Mouse (Mus musculus): Measurements from ENCODE around the gene Cyb561a3. TPM values are rescaled to one million over a fixed set of nuclear protein-coding genes. Genes with fewer than 3 reads are reported as not detected.
A peak's percentile ranks its signal among the peaks of the same experiment; 100 is the strongest.
"Not testable (repeated sequence)": the region's sequence is repeated elsewhere in the genome, so short reads cannot be mapped to it uniquely, and the experiment has no call there.

Cyb561a3 gene
- total RNA-seq (2015; ENCODE audit: low replicate concordance) (10.2 and 13.8 TPM in 2 replicates), total RNA-seq (2017; ENCODE audit: low replicate concordance) (6.7 and 7.7 TPM in 2 replicates)

- peak; percentile 93 for ATAC-seq (replicated peaks; ENCODE audit: low FRiP score, poor library complexity, severe bottlenecking)
These were observed at the start of gene Cyb561a3, which contains the start of gene Tmem138 for GRCm38 (mm10) chr19:10576690-10577561. Cyb561a3 (plus strand) TSS chr19:10577172. Tmem138 (minus strand) TSS chr19:10577362.

GRCm38 (mm10) chr19:10530082-10530481 is 46.9 kb upstream of the Cyb561a3 start:
- ATAC-seq (replicated peaks; ENCODE audit: low FRiP score, poor library complexity, severe bottlenecking) = no peak

- peak; percentile 67; the same call in 1 of the 2 replicates for ATAC-seq (replicated peaks; ENCODE audit: low FRiP score, poor library complexity, severe bottlenecking)
These were observed 37.5 kb upstream of the Cyb561a3 start for GRCm38 (mm10) chr19:10539454-10539853.

GRCm38 (mm10) chr19:10555624-10556510 is 21.1 kb upstream of the Cyb561a3 start, which contains the start of gene Tmem216:
Tmem216 (minus strand) TSS chr19:10556238.
- ATAC-seq (replicated peaks; ENCODE audit: low FRiP score, poor library complexity, severe bottlenecking) = peak; percentile 99

- no peak for ATAC-seq (replicated peaks; ENCODE audit: low FRiP score, poor library complexity, severe bottlenecking)
These were observed 20.0 kb upstream of the Cyb561a3 start for GRCm38 (mm10) chr19:10557001-10557400.

- no peak for ATAC-seq (replicated peaks; ENCODE audit: low FRiP score, poor library complexity, severe bottlenecking)
These were observed 19.5 kb upstream of the Cyb561a3 start for GRCm38 (mm10) chr19:10557430-10557829.

GRCm38 (mm10) chr19:10557837-10558375 is 19.1 kb upstream of the Cyb561a3 start:
- ATAC-seq (replicated peaks; ENCODE audit: low FRiP score, poor library complexity, severe bottlenecking) = not testable (repeated sequence)

- ATAC-seq (replicated peaks; ENCODE audit: low FRiP score, poor library complexity, severe bottlenecking) = no peak
These were observed 16.9 kb upstream of the Cyb561a3 start for GRCm38 (mm10) chr19:10560108-10560507.

- no peak for ATAC-seq (replicated peaks; ENCODE audit: low FRiP score, poor library complexity, severe bottlenecking)
These were observed 15.2 kb upstream of the Cyb561a3 start for GRCm38 (mm10) chr19:10561558-10562314.

GRCm38 (mm10) chr19:10562351-10562750 is 14.6 kb upstream of the Cyb561a3 start:
- no peak for ATAC-seq (replicated peaks; ENCODE audit: low FRiP score, poor library complexity, severe bottlenecking)

GRCm38 (mm10) chr19:10564278-10564677 is 12.7 kb upstream of the Cyb561a3 start:
- no peak for ATAC-seq (replicated peaks; ENCODE audit: low FRiP score, poor library complexity, severe bottlenecking)

- ATAC-seq (replicated peaks; ENCODE audit: low FRiP score, poor library complexity, severe bottlenecking) = no peak
These were observed 11.8 kb upstream of the Cyb561a3 start for GRCm38 (mm10) chr19:10565217-10565616.

- ATAC-seq (replicated peaks; ENCODE audit: low FRiP score, poor library complexity, severe bottlenecking) = no peak
These were observed 7.3 kb upstream of the Cyb561a3 start for GRCm38 (mm10) chr19:10569627-10570026.

GRCm38 (mm10) chr19:10580102-10580501 is 3.1 kb downstream of the Cyb561a3 start:
- ATAC-seq (replicated peaks; ENCODE audit: low FRiP score, poor library complexity, severe bottlenecking) = no peak

- ATAC-seq (replicated peaks; ENCODE audit: low FRiP score, poor library complexity, severe bottlenecking) = no peak
These were observed 3.8 kb downstream of the Cyb561a3 start for GRCm38 (mm10) chr19:10580761-10581160.

- no peak for ATAC-seq (replicated peaks; ENCODE audit: low FRiP score, poor library complexity, severe bottlenecking)
These were observed 5.0 kb downstream of the Cyb561a3 start for GRCm38 (mm10) chr19:10581984-10582383.

- peak; percentile 81 for ATAC-seq (replicated peaks; ENCODE audit: low FRiP score, poor library complexity, severe bottlenecking)
These were observed 6.7 kb downstream of the Cyb561a3 start for GRCm38 (mm10) chr19:10583550-10584146.

- ATAC-seq (replicated peaks; ENCODE audit: low FRiP score, poor library complexity, severe bottlenecking) = no peak
These were observed 8.1 kb downstream of the Cyb561a3 start for GRCm38 (mm10) chr19:10585112-10585511.

- no peak for ATAC-seq (replicated peaks; ENCODE audit: low FRiP score, poor library complexity, severe bottlenecking)
These were observed 10.3 kb downstream of the Cyb561a3 start for GRCm38 (mm10) chr19:10587231-10587630.
